Mouse (Mus musculus) ES-E14 (cell line): ENCODE results near the gene Hspa2.

Experiments used
- CHD2 ChIP-seq: IDR thresholded peaks from 2 replicates; pipeline ENCODE4 v1.6.1; 2014; ENCODE audit warnings: mild to moderate bottlenecking, low read depth, low read length, inconsistent platforms
- HCFC1 ChIP-seq: IDR thresholded peaks from 2 replicates; pipeline ENCODE4 v1.6.1; 2012; ENCODE audit warnings: low read length, inconsistent platforms, borderline replicate concordance; ENCODE audit not compliant: insufficient read depth
- MAFK ChIP-seq: IDR thresholded peaks from 2 replicates; pipeline ENCODE4 v1.6.1; 2014; ENCODE audit warnings: mild to moderate bottlenecking, low read depth, low read length, inconsistent platforms; ENCODE audit not compliant: insufficient read depth
- ZC3H11A ChIP-seq: IDR thresholded peaks from 2 replicates; pipeline ENCODE4 v1.6.1; 2012; ENCODE audit warnings: low read depth, mild to moderate bottlenecking, inconsistent platforms, low read length, borderline replicate concordance
- ZNF384 ChIP-seq: IDR thresholded peaks from 2 replicates; pipeline ENCODE4 v1.6.1; 2012; ENCODE audit warnings: low read depth, low read length, inconsistent platforms

DNA sequence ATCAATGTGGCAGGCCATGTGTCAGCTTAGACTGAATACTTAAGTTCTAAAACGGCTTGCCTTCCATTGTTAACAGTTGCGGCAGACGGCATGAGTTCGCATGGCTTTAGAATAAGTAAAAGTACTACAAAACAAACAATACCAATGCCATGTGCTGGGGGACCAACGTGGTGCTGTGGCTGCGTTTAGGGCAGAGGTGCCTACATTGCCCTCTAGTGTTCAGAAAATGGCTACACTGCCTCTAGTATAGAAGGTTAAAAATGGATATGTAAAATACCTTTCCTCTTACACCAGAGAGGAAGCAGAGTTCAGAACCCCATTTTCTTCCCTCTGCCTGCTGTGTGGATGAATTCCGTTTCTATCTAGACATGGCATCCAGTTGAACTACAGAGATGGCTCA is 27.3 kb upstream of the Hspa2 start:
- no peak for TF ChIP-seq MAFK
- TF ChIP-seq ZC3H11A = no peak
- TF ChIP-seq CHD2 = no peak
- TF ChIP-seq ZNF384 = no peak
- no peak for TF ChIP-seq HCFC1
